In genomic region chr4:155066834-155067522, GRCm38 (mm10) we compare ENCODE assay signal across 8 mouse cellular contexts. TPM values are rescaled to one million over a fixed set of nuclear protein-coding genes. Genes with fewer than 3 reads are reported as not detected.
DNase-seq lines count a peak whose midpoint lies in the region; ATAC-seq and TF ChIP-seq lines count a peak whose summit lies in the region.

Gene Pex10 (plus strand): TSS chr4:155067016.

- peak within 1 kb of the TSS; percentile 84 for H3K9ac ChIP-seq in heart, embryonic 12.5 days
- peak within 1 kb of the TSS; percentile 81 for H3K9ac ChIP-seq in kidney, postnatal 0 days (ENCODE audit: low read depth, low read length)
- H3K9ac ChIP-seq in liver, embryonic 11.5 days (ENCODE audit: low read depth, low read length): peak within 1 kb of the TSS; percentile 88
- peak within 1 kb of the TSS; percentile 59 for H3K9ac ChIP-seq in stomach, embryonic 14.5 days (replicated peaks; ENCODE audit: low read depth, low read length)

- peak within 1 kb of the TSS; percentile 68 for H3K4me3 ChIP-seq in heart, embryonic 12.5 days
- peak within 1 kb of the TSS; percentile 64 for H3K4me3 ChIP-seq in kidney, postnatal 0 days (replicated peaks; ENCODE audit: low read depth, low read length)
- H3K4me3 ChIP-seq in liver, embryonic 11.5 days (ENCODE audit: low read depth, low read length): peak within 1 kb of the TSS; percentile 80
- H3K4me3 ChIP-seq in stomach, embryonic 14.5 days (ENCODE audit: low read depth, low read length): peak within 1 kb of the TSS; percentile 52

- peaks cover 38% of the 10 kb centered on the region for H3K36me3 ChIP-seq in heart, embryonic 12.5 days
- peaks cover 19% of the 10 kb centered on the region for H3K36me3 ChIP-seq in kidney, postnatal 0 days (ENCODE audit: insufficient read depth, low read length)
- peaks cover 20% of the 10 kb centered on the region for H3K36me3 ChIP-seq in liver, embryonic 11.5 days (ENCODE audit: control insufficient read depth, insufficient read depth, low read length)
- peaks cover 41% of the 10 kb centered on the region for H3K36me3 ChIP-seq in stomach, embryonic 14.5 days (ENCODE audit: control insufficient read depth, insufficient read depth, low read length)

- peak; percentile 89 for ATAC-seq in erythroid progenitor cell, adult 5-6 weeks (replicated peaks; ENCODE audit: low FRiP score, poor library complexity, severe bottlenecking)
- ATAC-seq in heart, embryonic 12.5 days (ENCODE audit: insufficient number of reproducible peaks, low FRiP score): peak; percentile 93
- peak; percentile 89 for ATAC-seq in kidney, postnatal 0 days (replicated peaks; ENCODE audit: low FRiP score, low read depth)
- ATAC-seq in liver, embryonic 11.5 days (replicated peaks; ENCODE audit: low FRiP score): peak; percentile 93
- peak; percentile 86 for ATAC-seq in stomach, embryonic 14.5 days (ENCODE audit: insufficient number of reproducible peaks, insufficient read depth, low FRiP score, low read depth)

- 1% methylated on average over 48 of the region's 48 CpGs for WGBS in heart, embryonic 12.5 days
- under 1% methylated on average over 48 of the region's 48 CpGs for WGBS in kidney, postnatal 0 days
- under 1% methylated on average over 48 of the region's 48 CpGs for WGBS in liver, embryonic 11.5 days
- WGBS in stomach, embryonic 14.5 days: 1% methylated on average over 47 of the region's 48 CpGs

- peak within 1 kb of the TSS; percentile 77 for H3K27ac ChIP-seq in heart, embryonic 12.5 days (ENCODE audit: poor library complexity, severe bottlenecking)
- H3K27ac ChIP-seq in kidney, postnatal 0 days: peak within 1 kb of the TSS; percentile 73
- peak within 1 kb of the TSS; percentile 64 for H3K27ac ChIP-seq in liver, embryonic 11.5 days (ENCODE audit: low read depth, low read length)
- H3K27ac ChIP-seq in stomach, embryonic 14.5 days (ENCODE audit: low read length): peak within 1 kb of the TSS; percentile 68

- H3K9me3 ChIP-seq in heart, embryonic 12.5 days (replicated peaks): no peaks in the 10 kb centered on the region
- no peaks in the 10 kb centered on the region for H3K9me3 ChIP-seq in kidney, postnatal 0 days (replicated peaks; ENCODE audit: low read length)
- H3K9me3 ChIP-seq in liver, embryonic 11.5 days (ENCODE audit: control insufficient read depth, low read length): no peaks in the 10 kb centered on the region
- no peaks in the 10 kb centered on the region for H3K9me3 ChIP-seq in stomach, embryonic 14.5 days (ENCODE audit: control insufficient read depth, low read depth, low read length)

- TF ChIP-seq CTCF in kidney, postnatal 0 days (IDR thresholded peaks at IDR 0.05; ENCODE audit: low read depth): no peak

- DNase-seq in CD4-positive helper T cell, adult 2 months (ENCODE audit: low read depth, low spot score): peak; percentile 97
- DNase-seq in brain, embryonic 18.5 days (ENCODE audit: low read depth, low spot score): peak; percentile 87
- peak; percentile 97 for DNase-seq in kidney, postnatal 0 days (ENCODE audit: low spot score)
- DNase-seq in liver, embryonic 11.5 days (ENCODE audit: low spot score): peak; percentile 99
- peak; percentile 99 for DNase-seq in naive thymus-derived CD4-positive, alpha-beta T cell, adult 2 months (ENCODE audit: low read depth)

- peaks cover 16% of the 10 kb centered on the region for H3K4me1 ChIP-seq in heart, embryonic 12.5 days (replicated peaks)
- peaks cover 9% of the 10 kb centered on the region for H3K4me1 ChIP-seq in kidney, postnatal 0 days (replicated peaks; ENCODE audit: insufficient read depth, low read length)
- peaks cover 14% of the 10 kb centered on the region for H3K4me1 ChIP-seq in liver, embryonic 11.5 days (replicated peaks; ENCODE audit: control insufficient read depth, insufficient read depth, low read length)
- H3K4me1 ChIP-seq in stomach, embryonic 14.5 days (ENCODE audit: control insufficient read depth, insufficient read depth, low read length): peaks cover 7% of the 10 kb centered on the region

- peak within 1 kb of the TSS; percentile 78 for H3K4me2 ChIP-seq in heart, embryonic 12.5 days
- H3K4me2 ChIP-seq in kidney, postnatal 0 days (ENCODE audit: low read length): peak within 1 kb of the TSS; percentile 90
- H3K4me2 ChIP-seq in liver, embryonic 11.5 days: peak within 1 kb of the TSS; percentile 89
- peak within 1 kb of the TSS; percentile 81 for H3K4me2 ChIP-seq in stomach, embryonic 14.5 days (replicated peaks; ENCODE audit: low read depth, low read length)

- H3K27me3 ChIP-seq in heart, embryonic 12.5 days (replicated peaks): no peaks in the 10 kb centered on the region
- no peaks in the 10 kb centered on the region for H3K27me3 ChIP-seq in kidney, postnatal 0 days (ENCODE audit: insufficient read depth, low read length)
- no peaks in the 10 kb centered on the region for H3K27me3 ChIP-seq in liver, embryonic 11.5 days (replicated peaks; ENCODE audit: control insufficient read depth, insufficient read depth, low read length)
- H3K27me3 ChIP-seq in stomach, embryonic 14.5 days (ENCODE audit: control insufficient read depth, insufficient read depth, low read length): no peaks in the 10 kb centered on the region

RNA-seq across cellular contexts. Expression of gene Pex10, which starts in this region (rescaled TPM):
- total RNA-seq in erythroid progenitor cell, adult 5-6 weeks (2015; ENCODE audit: low replicate concordance): 1.1 and 4.6 TPM in 2 replicates
- 0.91 and 4.5 TPM in 2 replicates for total RNA-seq in erythroid progenitor cell, adult 5-6 weeks (2017; ENCODE audit: low replicate concordance)
- 15.3 and 15.9 TPM in 2 replicates for polyA plus RNA-seq in heart, embryonic 12.5 days (2016; fragmentation: Nextera tagmentation; extraction: Ambion mirVana)
- 18.3 and 19.7 TPM in 2 replicates for polyA plus RNA-seq in kidney, postnatal 0 days (2015; fragmentation: Nextera tagmentation; extraction: Ambion mirVana)
- 7.2 and 9.0 TPM in 2 replicates for polyA plus RNA-seq in liver, embryonic 11.5 days (2014; fragmentation: Nextera tagmentation; extraction: Ambion mirVana)
- 6.5 and 6.7 TPM in 2 replicates for polyA plus RNA-seq in stomach, embryonic 14.5 days (2014; fragmentation: Nextera tagmentation; extraction: Ambion mirVana)

Comparison
In these comparisons a context has a peak if more than half of its experiments do, and no peak if none do; other contexts are left out.
1. Peak in every context shown above with its lines: DNase-seq, ATAC-seq, H3K4me3 ChIP-seq and H3K27ac ChIP-seq.